Mouse (Mus musculus): ENCODE measurements around the gene Tgfbr1. TPM values are rescaled to one million over a fixed set of nuclear protein-coding genes. Genes with fewer than 3 reads are reported as not detected.

Tgfbr1 gene
- polyA plus RNA-seq, 1 experiment: 14.2 TPM

DNA sequence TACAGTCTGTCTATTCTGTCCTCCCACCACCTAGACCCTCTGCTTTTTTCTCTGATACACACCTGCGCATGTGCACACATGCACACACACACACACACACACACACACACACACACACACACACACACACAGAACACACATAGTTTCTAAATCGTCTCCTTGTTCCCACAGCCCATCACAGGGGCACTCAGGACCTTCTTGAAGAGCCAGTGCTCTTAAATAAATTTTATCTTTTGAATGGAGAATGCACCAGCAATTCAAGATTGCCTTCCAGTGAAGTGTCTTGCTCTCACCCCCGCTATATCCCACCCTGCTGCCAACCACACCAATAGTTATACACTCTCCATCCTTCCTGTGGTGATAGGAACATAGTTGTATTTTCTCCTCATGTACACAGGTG lies 69.9 kb downstream of the Tgfbr1 start:
- no peak for DNase-seq (ENCODE audit: low read depth)

DNA sequence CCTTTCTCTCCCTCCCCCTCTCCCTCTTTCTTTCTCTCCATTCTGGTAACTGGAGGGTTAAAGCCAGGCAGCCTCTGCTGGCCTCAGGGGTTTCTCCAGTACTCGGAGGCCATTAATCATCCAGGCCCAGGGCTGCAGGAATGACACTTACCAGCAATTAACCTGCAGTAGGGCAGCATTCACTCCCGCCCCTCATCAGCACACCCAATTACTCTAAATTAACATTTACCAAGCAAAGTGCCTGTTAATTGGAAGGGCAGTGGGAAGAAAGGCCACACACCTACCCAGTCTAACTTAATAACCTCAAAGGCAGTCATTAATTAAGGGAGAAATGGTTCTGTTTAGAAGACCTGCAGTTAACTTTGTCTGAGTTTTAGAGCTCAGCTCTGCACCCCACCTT lies 71.4 kb downstream of the Tgfbr1 start:
- no peak for DNase-seq (ENCODE audit: low read depth)

DNA sequence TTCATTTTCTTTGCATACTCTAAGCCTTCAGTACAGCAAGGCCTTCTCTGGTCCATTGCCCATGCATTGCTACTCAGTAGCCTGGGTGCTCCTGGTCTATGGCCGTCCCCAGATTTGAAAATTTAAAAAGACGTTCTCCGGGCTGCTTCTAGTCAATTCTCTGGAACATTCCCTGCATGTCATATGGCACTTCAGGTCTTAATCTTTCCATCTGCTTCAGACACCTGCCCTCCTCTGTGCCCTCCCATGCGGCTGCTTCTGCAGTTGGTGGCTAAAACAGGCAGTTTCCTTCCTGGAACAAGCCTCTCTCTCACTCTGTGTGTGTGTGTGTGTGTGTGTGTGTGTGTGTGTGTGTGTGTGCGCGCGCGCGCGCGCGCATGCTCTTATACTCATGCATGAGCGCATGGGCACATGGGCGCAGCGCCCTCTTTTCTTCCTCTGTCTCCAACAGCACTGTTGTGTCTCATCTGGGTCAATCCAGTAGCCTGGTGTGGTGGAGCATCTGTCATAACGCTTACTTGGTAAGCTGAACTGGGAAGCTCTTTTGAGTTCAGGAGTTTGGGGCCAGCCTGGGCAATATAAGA lies 72.3 kb downstream of the Tgfbr1 start:
- no peak for DNase-seq (ENCODE audit: low read depth)

DNA sequence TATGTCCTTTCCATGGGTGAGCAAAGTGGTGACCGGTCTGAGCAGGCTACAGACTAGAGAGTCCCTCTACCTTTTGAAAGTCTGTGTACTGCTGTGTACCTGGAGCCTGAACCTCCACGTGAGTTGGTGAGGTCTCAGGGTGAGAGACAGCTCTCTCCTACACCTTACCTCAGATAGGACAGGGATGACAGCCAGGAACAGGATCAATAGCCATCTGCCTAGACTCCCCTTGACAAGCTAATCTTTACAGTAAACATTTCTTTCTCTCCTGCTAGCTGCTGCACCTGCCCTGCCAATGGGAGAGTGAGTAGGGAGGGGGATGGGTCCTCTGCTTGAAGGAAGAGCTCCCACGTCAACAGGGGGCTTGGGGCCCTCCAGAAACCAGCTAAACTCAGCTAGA lies 74.6 kb downstream of the Tgfbr1 start:
- no peak for DNase-seq (ENCODE audit: low read depth)

DNA sequence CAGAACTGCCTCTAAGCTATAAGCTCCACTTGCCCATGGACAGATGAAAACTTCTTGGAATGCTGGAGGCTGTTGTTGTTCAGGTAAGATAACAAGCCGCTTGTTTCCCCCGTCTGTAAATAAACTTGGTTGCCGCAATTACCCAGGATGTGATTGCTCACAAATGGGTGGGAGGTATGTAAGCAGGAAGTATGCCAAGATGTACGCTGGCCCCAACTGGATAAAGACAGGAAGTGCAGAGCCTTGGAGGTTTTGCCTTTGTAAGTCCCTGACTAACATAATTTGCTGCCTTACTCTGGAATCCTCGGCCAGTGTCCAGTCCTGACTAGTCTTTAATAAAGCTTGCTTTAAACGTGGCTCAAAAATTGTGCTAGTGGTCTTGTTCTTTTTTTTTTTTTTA lies 77.5 kb downstream of the Tgfbr1 start:
- no peak for DNase-seq (ENCODE audit: low read depth)

DNA sequence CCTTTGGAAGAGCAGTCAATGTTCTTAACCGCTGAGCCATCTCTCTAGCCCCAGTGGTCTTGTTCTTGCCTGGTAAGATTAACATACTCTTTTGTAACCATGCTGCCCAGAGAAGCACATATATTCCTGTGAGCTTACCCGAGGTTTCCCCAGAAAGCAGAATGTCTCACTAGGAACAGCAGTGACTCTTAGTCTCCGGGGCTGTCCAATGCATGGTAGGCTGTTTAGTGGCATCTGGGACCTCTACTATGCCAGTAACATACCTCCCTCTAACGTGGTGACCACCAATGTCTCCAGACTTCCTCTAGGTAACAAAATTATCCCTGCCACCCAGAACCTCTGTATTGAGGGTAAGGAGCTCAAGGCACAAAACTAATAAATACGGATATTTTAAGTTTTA lies 78.1 kb downstream of the Tgfbr1 start:
- no peak for DNase-seq (ENCODE audit: low read depth)

DNA sequence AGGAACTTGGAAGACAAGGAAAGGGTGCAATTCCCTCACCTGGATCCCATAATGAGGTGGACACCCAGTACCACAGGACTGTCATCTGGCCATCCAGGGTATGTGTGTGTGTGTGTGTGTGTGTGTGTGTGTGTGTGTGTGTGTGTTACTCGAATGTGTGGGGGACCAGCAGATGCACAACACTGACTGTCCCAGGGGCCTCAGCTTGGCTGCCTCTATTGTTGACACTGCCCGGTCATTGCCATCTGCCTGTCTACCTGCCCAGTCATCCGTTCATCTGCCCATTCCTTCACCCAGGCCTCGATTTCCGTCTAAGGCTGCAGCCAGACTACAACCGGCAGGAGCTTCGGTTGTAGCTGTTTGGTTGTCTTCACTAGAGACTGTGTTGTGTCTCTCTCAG lies 79.7 kb downstream of the Tgfbr1 start:
- DNase-seq (ENCODE audit: low read depth): no peak

DNA sequence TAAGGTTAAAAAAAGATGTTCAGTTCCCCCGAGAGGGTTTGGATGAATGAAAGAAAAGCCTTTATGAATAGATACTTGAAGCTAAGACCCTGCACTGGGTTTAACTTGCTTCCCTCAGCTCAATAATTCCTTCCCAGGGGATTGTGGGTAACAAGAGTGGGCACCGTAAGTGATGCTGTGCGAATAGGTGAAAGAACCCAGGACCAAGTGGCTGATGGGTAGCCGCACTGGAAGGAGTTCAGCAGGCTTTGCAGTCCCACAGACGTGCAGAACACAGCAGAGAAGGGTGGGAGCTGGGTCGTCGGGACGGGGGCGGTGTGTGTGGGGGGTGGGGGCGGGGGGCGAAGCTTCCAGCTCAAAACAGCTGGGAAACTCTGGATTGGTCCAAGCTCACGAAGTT lies 82.1 kb downstream of the Tgfbr1 start:
- DNase-seq (ENCODE audit: low read depth): no peak

DNA sequence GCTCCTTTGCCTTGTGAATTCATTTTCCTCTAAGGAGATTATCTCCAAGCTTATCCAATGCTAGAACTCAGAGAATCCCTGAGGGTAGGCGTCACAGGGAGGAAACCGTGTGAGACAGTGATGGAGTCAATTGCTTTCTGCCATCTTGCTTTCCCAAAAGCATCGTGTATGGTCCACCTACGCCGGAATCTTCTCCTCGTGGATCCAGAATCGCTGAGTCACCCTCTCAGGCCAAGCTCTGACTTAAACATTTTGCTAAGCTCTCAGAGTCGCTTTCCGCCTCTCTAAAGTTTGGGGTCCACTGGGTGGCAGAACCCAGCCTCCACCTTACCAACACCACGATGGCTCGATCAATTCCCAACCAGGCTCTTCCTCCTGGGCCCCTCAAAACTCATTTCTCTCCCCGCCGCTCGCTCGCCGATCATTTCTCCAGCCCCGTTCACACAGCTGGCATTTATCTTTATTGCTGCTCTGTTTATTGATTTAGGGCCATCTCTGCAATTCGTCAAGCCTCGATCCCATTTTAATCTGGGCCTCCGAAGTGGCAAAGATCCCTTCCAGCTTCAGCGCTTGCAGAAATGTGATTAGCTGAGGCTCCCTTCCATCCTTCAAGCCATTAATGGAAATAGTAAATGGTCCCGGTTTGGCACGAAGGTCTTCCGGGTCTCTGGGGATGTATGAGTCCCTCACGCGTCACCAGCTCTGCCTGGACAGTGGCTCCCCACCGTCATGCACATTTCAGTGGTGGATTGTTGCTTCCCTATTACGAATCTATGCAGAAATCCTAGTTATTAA lies 82.7 kb downstream of the Tgfbr1 start:
- no peak for DNase-seq (ENCODE audit: low read depth)

DNA sequence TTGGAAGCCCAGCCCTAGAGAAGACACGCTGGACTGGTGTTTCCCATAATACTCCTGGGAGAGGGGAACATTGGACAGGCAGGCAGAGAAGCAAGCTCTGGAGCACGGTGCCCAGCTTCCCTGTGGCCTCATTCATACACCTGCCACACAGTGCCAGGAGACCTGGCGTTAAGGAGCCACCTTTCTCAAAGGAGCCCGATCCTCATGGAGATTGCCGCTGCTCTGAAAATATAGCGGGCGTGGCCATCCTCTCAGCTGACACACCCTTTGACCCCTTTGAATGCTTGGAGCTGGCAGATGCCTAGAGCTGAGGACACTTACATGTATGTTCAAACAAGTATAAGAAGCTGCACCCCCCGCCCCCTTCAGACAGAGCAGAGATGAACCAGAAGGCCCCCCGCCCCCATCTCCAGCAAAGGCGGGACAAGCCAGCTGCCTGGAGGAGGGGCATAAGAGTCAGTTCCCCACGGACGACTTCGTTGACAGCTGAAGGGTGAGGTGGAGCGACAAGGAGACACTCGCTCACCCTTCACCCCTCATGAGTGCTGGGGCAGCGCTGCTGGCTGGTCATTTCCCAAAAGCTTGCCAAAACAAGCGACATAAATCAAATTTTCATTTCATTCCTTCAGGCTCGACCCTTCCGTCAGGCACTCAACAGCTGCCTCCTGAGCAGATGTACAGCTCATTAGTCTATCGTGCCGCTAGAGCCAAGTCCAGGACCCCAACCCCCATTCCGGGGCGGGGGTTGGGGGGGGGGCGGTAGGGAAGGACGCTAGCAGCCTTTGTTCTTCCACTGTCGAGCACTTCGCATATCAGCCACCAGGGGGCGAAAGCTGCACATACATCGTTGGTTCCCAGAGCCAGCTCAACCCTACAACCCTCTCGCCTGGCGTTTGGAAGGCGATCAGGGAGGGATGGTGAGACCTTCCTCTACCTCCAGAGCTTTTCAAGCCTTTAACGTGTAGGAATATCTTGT lies 84.6 kb downstream of the Tgfbr1 start:
- no peak for DNase-seq (ENCODE audit: low read depth)

DNA sequence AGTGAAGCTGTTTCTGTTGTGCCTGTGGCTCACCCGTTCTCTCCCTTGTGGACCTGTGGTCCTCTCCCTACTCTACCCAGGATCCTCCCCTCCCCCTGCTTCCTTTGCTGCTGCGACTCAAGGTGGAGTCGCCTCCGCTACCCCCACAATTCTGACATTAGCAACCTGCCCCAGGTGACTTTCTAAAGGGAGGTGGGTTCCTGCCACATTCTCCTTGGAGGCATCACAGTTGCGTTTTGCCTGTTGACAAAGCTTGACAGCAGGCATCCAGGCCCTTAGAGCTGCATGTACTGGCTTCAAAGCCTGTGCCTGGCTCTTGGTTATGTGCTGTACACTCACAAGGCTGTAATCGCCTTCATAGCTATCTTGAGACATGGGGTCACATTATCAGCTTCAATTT lies 85.9 kb downstream of the Tgfbr1 start:
- DNase-seq (ENCODE audit: low read depth): no peak

DNA sequence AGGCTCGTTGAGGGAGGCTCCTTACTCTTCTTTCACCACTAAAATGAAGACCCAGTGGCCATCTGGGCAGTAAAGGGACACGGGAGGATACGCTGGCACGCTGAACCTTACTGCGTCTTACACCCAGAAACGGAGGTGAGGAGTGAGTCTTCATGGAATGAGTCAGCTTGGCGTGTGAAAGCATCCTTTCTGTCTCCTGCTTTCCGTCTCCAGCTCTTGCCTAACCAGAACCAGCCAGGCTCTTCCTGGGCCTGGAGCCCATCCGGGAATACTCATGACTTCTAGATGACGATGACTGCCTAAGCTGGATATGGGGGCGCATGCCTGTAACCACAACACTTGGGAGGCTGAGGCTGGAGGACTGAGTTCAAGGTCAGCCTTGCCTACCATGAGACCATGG lies 87.9 kb downstream of the Tgfbr1 start:
- DNase-seq (ENCODE audit: low read depth): no peak

DNA sequence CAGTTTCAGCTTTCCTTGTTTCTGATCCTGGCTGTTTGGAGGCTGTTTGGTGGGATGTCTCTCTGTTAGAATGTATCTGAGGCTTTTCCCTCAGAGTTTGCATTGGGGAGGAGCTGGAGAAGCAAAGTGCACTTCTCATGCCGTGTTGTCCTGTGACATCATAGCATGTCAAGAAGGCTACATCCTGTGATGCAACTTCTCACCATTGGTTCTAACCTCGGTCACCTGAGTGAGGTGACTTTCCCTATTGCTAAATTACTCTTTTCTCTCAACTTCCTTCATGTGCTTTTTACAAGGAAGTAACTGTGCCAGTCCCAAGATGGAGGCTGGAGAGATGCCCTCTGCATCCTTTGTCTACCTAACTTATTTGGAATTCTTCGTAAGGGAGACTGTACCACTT lies 95.5 kb downstream of the Tgfbr1 start:
- no peak for DNase-seq (ENCODE audit: low read depth)

DNA sequence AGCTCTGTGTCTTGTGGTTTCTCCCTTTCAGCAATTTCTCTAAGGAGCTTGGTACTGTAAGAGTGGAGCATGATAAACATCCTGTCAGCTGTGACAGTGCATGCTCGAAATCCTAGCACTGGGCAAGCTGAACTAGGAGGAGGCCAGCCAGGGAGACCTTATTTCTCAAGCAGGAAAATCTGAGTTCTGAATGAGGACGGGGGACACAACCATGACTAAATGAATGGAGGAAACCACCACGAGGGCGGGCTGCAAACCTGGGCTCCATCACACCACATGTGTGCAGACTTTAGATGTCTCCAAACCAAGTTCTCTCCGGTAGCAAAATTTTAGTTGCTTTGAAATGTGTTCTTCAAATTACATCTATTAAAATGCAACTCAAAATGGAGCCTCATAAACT lies 96.1 kb downstream of the Tgfbr1 start:
- DNase-seq (ENCODE audit: low read depth): no peak

DNA sequence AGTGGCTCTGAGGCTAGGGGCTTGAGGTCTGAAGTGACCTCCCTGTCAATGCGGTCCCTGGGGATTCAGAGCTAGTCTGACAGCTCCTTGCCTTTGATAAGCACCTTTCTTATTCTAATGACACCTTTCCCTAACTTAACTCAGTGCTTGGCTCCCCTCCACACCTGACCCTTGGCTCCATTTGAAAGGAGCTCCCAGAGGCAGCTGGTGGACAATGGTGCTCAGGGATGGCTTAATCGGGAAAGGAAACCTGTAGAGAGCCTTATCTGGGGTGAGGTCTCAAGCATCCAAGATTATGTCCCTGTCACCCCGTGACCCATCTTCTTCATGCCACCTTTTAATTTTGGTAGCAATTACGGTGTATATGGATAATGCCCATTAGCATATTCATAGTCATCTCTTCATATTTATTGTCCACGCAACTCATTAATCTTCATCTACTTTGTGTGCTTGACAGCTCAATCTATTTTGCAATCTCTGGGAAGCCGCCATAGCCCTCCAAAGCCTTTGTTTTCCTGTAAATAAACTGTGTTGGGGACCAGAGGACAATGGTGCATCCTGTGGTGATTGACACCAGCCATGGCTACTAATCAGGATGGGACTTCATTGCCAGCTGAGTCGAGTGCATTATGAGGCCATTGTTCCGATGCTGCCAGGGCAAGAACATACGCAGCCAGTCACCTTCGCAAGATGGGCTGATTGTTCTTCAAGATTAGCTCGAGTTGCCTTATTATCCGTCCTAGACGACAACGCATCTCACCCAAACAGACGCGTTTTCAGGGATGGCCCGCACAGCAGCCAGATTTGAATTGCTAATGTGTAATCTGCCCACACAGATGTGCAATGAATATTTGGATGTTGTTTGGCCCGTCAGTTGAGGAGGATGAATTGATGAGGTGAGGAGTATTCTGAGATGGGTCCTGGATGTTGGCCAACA lies 96.8 kb downstream of the Tgfbr1 start:
- DNase-seq (ENCODE audit: low read depth): no peak

Other genes with a start within 250 kb of the Tgfbr1 start
- gene Col15a1, start 145.1 kb upstream of the Tgfbr1 start, polyA plus RNA-seq (2012; rRNA removed): 217 and 360 TPM in 2 replicates
- gene Alg2, start 121.1 kb downstream of the Tgfbr1 start, polyA plus RNA-seq (2012; rRNA removed): 23.7 and 25.7 TPM in 2 replicates
- gene Sec61b, start 121.4 kb downstream of the Tgfbr1 start, polyA plus RNA-seq (2012; rRNA removed): 306 and 329 TPM in 2 replicates

Data from gonadal fat pad, adult 2 months (tissue).